Mouse (Mus musculus) bone marrow macrophage, adult 2 months (primary cell): ENCODE data around the gene Fgfr2. TPM values are rescaled to one million over a fixed set of nuclear protein-coding genes. Genes with fewer than 3 reads are reported as not detected.

ENCODE experiments used
- H3K27ac ChIP-seq: 2 replicates; pipeline ENCODE4 v1.5.1; 2012; ENCODE audit warnings: low read depth, low read length; ENCODE audit not compliant: insufficient read depth
- H3K4me1 ChIP-seq: 2 replicates; pipeline ENCODE4 v1.6.1; 2012; ENCODE audit warnings: low read length; ENCODE audit not compliant: control insufficient read depth, insufficient read depth
- H3K4me3 ChIP-seq: 2 replicates; pipeline ENCODE4 v1.5.1; 2012; ENCODE audit warnings: mild to moderate bottlenecking, low read length, moderate library complexity; ENCODE audit not compliant: insufficient read depth
- CTCF ChIP-seq: IDR thresholded peaks from 2 replicates; pipeline ENCODE4 v1.5.1; 2012; ENCODE audit warnings: low read depth, mild to moderate bottlenecking, low read length, moderate library complexity
- POLR2A ChIP-seq: IDR thresholded peaks from 2 replicates; pipeline ENCODE4 v1.6.1; 2012; ENCODE audit warnings: mild to moderate bottlenecking, low read depth, low read length, borderline replicate concordance
- polyA plus RNA-seq: library from polyadenylated mRNA; stranded (reverse); fragments of >200 nt; gene quantifications from 2 replicates; pipeline ENCODE4 v1.2.4, GENCODE M21; 2012; ENCODE audit not compliant: missing spikeins, insufficient read depth, insufficient read length

The Fgfr2 gene
- polyA plus RNA-seq, 1 experiment, result 0.27 TPM

DNA sequence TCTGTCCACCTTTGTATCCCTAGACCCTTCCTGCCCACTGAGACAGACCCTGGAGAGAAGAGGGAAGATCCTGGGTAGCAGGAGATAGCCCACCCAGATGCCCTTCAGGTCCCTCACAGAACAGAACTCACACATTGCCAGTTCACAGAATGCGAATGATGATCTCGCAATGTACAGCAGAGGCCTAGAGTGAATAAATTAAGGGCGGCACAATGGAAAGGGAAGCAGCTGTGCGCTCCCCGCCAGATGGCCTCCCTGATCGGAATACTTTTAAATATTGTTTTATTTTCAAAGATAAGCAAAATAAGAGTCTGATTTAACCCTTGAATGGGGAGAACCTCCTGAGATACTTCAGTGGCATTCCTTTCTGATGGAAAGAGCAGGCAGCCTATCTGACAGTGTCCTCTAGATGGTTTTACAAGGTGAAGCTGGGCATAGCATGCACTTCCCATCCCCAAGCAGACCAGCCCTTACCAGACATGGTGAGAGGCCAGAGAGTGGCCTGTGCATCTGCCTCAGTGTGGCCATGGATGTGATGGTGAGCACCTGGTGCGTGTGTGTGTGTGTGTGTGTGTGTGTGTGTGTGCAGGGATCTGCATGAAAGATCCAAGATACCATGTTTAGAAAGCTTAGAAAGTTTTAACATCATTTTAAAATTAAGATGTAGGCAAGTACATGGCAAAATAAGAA is 839.0 kb downstream of the Fgfr2 start:
- TF ChIP-seq CTCF (no peak), POLR2A (no peak)

GRCm38 (mm10) chr7:132282576-132282975 is 840.6 kb downstream of the Fgfr2 start:
- H3K4me3 ChIP-seq, result no peak overlapping the region
- H3K4me1 ChIP-seq, result no peaks in the 10 kb centered on the region
- H3K27ac ChIP-seq, result no peak overlapping the region
- TF ChIP-seq POLR2A (no peak), CTCF (no peak)

More for the DNA sequence above, 839.0 kb downstream of the Fgfr2 start:
- H3K4me1 ChIP-seq, result no peaks in the 10 kb centered on the region
- no peak overlapping the region for H3K27ac ChIP-seq
- no peak overlapping the region for H3K4me3 ChIP-seq

GRCm38 (mm10) chr7:132282161-132282560 is 841.0 kb downstream of the Fgfr2 start:
- Histone ChIP-seq H3K4me1 (no peaks in the 10 kb centered on the region), H3K4me3 (no peak overlapping the region), H3K27ac (no peak overlapping the region)
- TF ChIP-seq CTCF, result no peak
- no peak for TF ChIP-seq POLR2A

DNA sequence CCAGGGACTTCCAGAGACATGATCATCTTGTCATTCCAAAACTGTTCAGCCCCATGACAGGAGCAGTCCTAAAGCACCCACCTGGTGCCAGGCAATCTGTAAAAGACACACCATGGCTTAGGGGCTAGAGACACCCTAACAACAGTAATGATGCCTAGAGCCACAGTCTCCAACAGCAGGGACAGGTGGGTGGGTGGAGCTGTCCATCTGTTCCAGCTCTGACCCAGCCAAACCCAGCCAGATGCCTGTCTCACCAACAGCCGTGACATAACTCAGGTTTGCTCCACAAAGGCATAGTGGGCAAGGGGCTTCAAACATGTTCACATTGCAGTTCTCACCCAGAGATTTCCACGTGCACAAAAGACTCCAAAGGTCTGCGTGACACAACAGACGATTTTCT is 841.4 kb downstream of the Fgfr2 start:
- H3K4me1 ChIP-seq, result no peaks in the 10 kb centered on the region
- H3K4me3 ChIP-seq, result no peak overlapping the region
- TF ChIP-seq POLR2A, result no peak
- no peak for TF ChIP-seq CTCF
- no peak overlapping the region for H3K27ac ChIP-seq

DNA sequence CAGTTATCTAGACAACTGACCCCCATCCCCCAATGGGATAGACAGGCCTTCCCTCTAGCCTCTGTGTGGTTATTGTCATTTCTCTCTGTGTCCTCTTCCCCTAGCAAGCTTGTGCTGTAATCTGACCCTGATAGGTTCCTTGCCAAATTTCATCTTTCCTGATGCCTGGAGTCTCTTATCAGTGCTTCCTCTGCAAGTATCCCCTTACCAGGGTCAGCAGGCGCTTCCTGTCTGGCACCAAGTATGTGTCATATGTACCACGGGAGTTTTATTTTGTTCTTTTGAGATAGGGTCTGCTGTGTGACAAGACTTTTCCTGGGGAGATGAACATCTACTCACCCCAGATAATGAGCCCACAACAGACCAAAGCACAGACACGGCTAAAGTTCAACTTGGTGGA is 844.5 kb downstream of the Fgfr2 start:
- Histone ChIP-seq H3K27ac (no peak overlapping the region), H3K4me1 (no peaks in the 10 kb centered on the region), H3K4me3 (no peak overlapping the region)
- TF ChIP-seq POLR2A, result no peak
- TF ChIP-seq CTCF, result no peak

GRCm38 (mm10) chr7:132276287-132276686 is 846.9 kb downstream of the Fgfr2 start:
- H3K4me3 ChIP-seq, result no peak overlapping the region
- H3K27ac ChIP-seq, result no peak overlapping the region
- H3K4me1 ChIP-seq, result no peaks in the 10 kb centered on the region
- TF ChIP-seq POLR2A (no peak), CTCF (no peak)

- no peak for TF ChIP-seq POLR2A
- no peak for TF ChIP-seq CTCF
- Histone ChIP-seq H3K4me1 (no peaks in the 10 kb centered on the region), H3K4me3 (no peak overlapping the region), H3K27ac (no peak overlapping the region)
Observed at GRCm38 (mm10) chr7:132273741-132274513, 849.2 kb downstream of the Fgfr2 start.

DNA sequence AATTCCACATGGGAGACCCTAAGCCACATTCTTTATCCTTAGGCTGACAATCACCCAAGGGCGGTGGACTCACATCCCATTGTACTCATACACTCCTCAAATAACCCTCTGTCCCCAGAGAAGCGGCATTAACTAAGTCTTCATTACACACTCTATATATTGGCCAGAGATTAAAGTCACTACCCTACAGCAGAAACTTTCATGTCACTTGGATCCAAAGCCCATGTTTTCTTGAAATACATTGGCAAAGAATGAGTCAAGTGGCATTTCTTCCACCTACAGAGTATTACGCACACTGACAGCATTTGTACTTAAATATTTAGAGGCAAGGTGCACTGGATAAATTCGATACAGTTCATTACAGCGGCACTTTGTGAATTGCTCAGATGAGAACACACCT is 850.2 kb downstream of the Fgfr2 start:
- TF ChIP-seq POLR2A (no peak), CTCF (no peak)
- Histone ChIP-seq H3K27ac (no peak overlapping the region), H3K4me3 (no peak overlapping the region), H3K4me1 (no peaks in the 10 kb centered on the region)

GRCm38 (mm10) chr7:132270364-132270763 is 852.8 kb downstream of the Fgfr2 start:
- TF ChIP-seq POLR2A, result no peak
- TF ChIP-seq CTCF, result no peak
- H3K4me1 ChIP-seq, result no peaks in the 10 kb centered on the region
- no peak overlapping the region for H3K27ac ChIP-seq
- H3K4me3 ChIP-seq, result no peak overlapping the region

DNA sequence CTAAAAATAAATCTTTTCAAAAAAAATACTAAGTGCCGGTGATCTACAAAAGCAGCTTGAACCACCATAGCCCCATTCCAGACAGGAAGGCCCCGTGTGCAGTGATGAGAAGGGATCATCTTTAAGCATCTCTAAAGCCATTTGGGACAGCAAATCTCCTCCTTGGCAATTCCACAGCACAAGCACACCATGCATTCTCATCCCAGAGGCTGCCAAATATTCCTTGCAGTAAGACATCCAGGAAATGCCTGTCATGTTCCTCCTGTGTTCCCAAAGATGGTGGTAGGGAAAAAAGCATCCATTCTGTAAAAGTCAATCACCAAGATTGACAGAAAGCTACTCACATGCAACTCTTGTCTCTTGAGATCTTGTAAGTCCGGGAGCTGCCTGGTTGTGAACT is 853.5 kb downstream of the Fgfr2 start:
- Histone ChIP-seq H3K4me3 (no peak overlapping the region), H3K4me1 (no peaks in the 10 kb centered on the region), H3K27ac (no peak overlapping the region)
- TF ChIP-seq POLR2A, result no peak
- no peak for TF ChIP-seq CTCF
